Mouse (Mus musculus) C3H10T1/2 (cell line): ENCODE measurements around the gene Lrp2bp. TPM values are rescaled to one million over a fixed set of nuclear protein-coding genes. Genes with fewer than 3 reads are reported as not detected.

Experiments used
- polyA plus RNA-seq, 2 experiments: library from polyadenylated mRNA; unstranded; fragments of >200 nt; fragmentation: generic; extraction: Trizol; gene quantifications; one replicate each; pipeline ENCODE4 v1.2.1; 2012; ENCODE audit warnings: missing spikeins in 2 of 2

Gene Lrp2bp
- under 1 TPM; 0.02 to 0.05 TPM for polyA plus RNA-seq

DNA sequence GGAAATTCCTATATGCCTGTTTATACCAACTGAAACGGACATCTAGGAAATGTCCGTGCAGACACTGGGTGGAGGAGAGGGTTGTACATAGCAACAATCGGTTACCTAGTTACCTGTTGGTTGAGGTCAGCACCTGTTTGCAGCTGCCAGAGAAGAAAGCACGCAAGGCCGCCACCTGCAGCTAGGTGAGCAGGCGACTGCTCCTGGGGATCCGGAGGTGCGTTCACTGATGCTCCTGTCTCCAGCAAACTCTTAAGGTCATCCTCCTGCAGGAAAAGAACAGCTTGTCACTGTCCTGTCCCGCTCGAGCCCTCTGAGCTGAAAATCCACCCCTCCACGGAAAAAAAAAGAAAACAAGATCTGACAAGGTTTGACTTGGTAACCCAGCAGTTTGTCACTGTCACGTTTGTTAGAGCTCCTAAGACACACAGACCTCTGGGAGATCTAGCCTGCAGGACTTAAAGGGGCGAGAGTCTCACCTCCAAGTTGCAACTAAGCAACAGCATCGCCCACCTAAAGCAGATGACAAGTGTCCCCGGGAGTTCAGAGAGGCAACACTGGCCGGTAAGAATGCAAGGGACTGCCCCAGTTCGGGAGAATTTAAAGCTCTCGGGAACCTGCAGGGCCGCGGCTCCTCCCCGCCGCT, at the start of gene Lrp2bp:
Gene Lrp2bp, plus strand, starts transcription at position 166 of the 646 bp plus-strand sequence.

GRCm38 (mm10) chr8:45975126-45975836, 23.8 kb upstream of the Lrp2bp start, which contains the start of the genes 1700029J07Rik and Ufsp2:
TSS of gene 1700029J07Rik (minus strand) at chr8:45975252.
TSS of gene Ufsp2 (plus strand) at chr8:45975528.

GRCm38 (mm10) chr8:46005596-46005995, 6.5 kb downstream of the Lrp2bp start, which contains the start of gene Ankrd37:
TSS of gene Ankrd37 (minus strand) at chr8:46005707.

Other genes starting within 250 kb of the Lrp2bp start
- not detected for gene Pdlim3, start 113.8 kb upstream of the Lrp2bp start, polyA plus RNA-seq
- not detected for gene Ccdc110, start 64.7 kb upstream of the Lrp2bp start, polyA plus RNA-seq
- 1 to 10 TPM in 1 of 2 experiments, under 1 TPM in 1; 0.16 to 2.1 TPM for gene 1700029J07Rik, start 24.1 kb upstream of the Lrp2bp start, polyA plus RNA-seq
- gene Ufsp2, start 23.8 kb upstream of the Lrp2bp start, polyA plus RNA-seq, result 10 to 100 TPM in 1 of 2 experiments, 1 to 10 TPM in 1; 3.7 to 18.7 TPM
- 1 to 10 TPM; 1.5 to 1.8 TPM for gene Ankrd37, start 6.4 kb downstream of the Lrp2bp start, polyA plus RNA-seq
- 1 to 10 TPM in 1 of 2 experiments, under 1 TPM in 1; 0.23 to 3.0 TPM for gene Cfap97, start 152.5 kb downstream of the Lrp2bp start, polyA plus RNA-seq
- 1 to 10 TPM; 1.8 to 7.5 TPM for gene Snx25, start 152.9 kb downstream of the Lrp2bp start, polyA plus RNA-seq
- gene Slc25a4, start 212.0 kb downstream of the Lrp2bp start, polyA plus RNA-seq, result 100 to 1,000 TPM; 161 to 525 TPM